Mouse (Mus musculus) left cerebral cortex, postnatal 25 days (tissue): Measurements from ENCODE around the gene Msrb3. TPM values are rescaled to one million over a fixed set of nuclear protein-coding genes. Genes with fewer than 3 reads are reported as not detected.

Source experiments
- total RNA-seq, 2 experiments: library from RNA; stranded (reverse); gene quantifications; 2 replicates each; pipeline ENCODE4 v1.2.3; 2021

Gene Msrb3
- total RNA-seq, 2 experiments from 2014 or later, result 5.7 to 6.0 TPM

Other genes starting within 250 kb of the Msrb3 start
- gene Lemd3, start 80.2 kb upstream of the Msrb3 start, total RNA-seq, result 10 to 100 TPM; 35.0 to 37.6 TPM
- 1 to 10 TPM; 1.7 to 1.9 TPM for gene Wif1, start 134.9 kb upstream of the Msrb3 start, total RNA-seq